Mouse (Mus musculus) cerebellum, adult 2 months (tissue): ENCODE results near the gene Krtdap.

Experiments used
- CTCF ChIP-seq: fragments of 200-500 bp; IDR thresholded peaks from 2 replicates; pipeline ENCODE4 v1.5.1; 2011; ENCODE audit warnings: low read depth, mild to moderate bottlenecking, control low read depth, low read length, moderate library complexity, borderline replicate concordance; ENCODE audit not compliant: insufficient read depth
- POLR2A ChIP-seq: fragments of 200-500 bp; IDR thresholded peaks from 2 replicates; pipeline ENCODE4 v1.6.1; 2011; ENCODE audit warnings: low read length, control low read depth, borderline replicate concordance; ENCODE audit not compliant: insufficient read depth

GRCm38 (mm10) chr7:30790141-30790540 is 2.4 kb downstream of the Krtdap start:
- no peak for TF ChIP-seq CTCF
- no peak for TF ChIP-seq POLR2A
